Mouse (Mus musculus) thymus, adult 2 months (tissue): Measurements from ENCODE around the gene Zfp385a. TPM values are rescaled to one million over a fixed set of nuclear protein-coding genes. Genes with fewer than 3 reads are reported as not detected.
A peak's percentile ranks its signal among the peaks of the same experiment; 100 is the strongest.

ENCODE experiments used
- DNase-seq: peaks from one replicate; pipeline ENCODE4 v3.0.0; 2021
- H3K27ac ChIP-seq: fragments of 200-500 bp; 2 replicates; pipeline ENCODE4 v1.5.1; 2012; ENCODE audit warnings: low read length, control low read depth; ENCODE audit not compliant: control insufficient read depth, insufficient read depth
- H3K27me3 ChIP-seq: fragments of 200-500 bp; 2 replicates; pipeline ENCODE4 v1.6.1; 2012; ENCODE audit warnings: mild to moderate bottlenecking, low read length, moderate library complexity, mixed read lengths; ENCODE audit not compliant: control insufficient read depth, insufficient read depth
- H3K36me3 ChIP-seq: fragments of 200-500 bp; 2 replicates; pipeline ENCODE4 v1.6.1; 2012; ENCODE audit warnings: mild to moderate bottlenecking, low read length, moderate library complexity; ENCODE audit not compliant: control insufficient read depth, insufficient read depth
- H3K4me1 ChIP-seq: fragments of 200-500 bp; replicated peaks from 2 replicates; pipeline ENCODE4 v1.6.1; 2012; ENCODE audit warnings: low read length; ENCODE audit not compliant: control insufficient read depth, insufficient read depth
- H3K4me3 ChIP-seq: fragments of 200-500 bp; 2 replicates; pipeline ENCODE4 v1.5.1; 2012; ENCODE audit warnings: mild to moderate bottlenecking, low read length, control low read depth, moderate library complexity; ENCODE audit not compliant: control insufficient read depth, insufficient read depth
- CTCF ChIP-seq: fragments of 200-500 bp; IDR thresholded peaks from 2 replicates; pipeline ENCODE4 v1.5.1; 2012; ENCODE audit warnings: mild to moderate bottlenecking, control low read depth, low read length, moderate library complexity, borderline replicate concordance; ENCODE audit not compliant: control insufficient read depth, poor library complexity, insufficient read depth; ENCODE audit errors: extremely low read depth
- POLR2A ChIP-seq: fragments of 200-500 bp; IDR thresholded peaks from 2 replicates; pipeline ENCODE4 v1.6.1; 2012; ENCODE audit warnings: mild to moderate bottlenecking, low read length, control low read depth, moderate library complexity; ENCODE audit not compliant: control insufficient read depth, poor library complexity, insufficient read depth; ENCODE audit errors: extremely low read depth
- WGBS: fragments of 180-500 bp; shearing (Covaris S2); methylation state at CpG from one replicate; pipeline ENCODE4 v1.1.7; 2018; 5-methylcytosine and 5-hydroxymethylcytosine counted together
- polyA plus RNA-seq: library from polyadenylated mRNA; depleted of rRNA; stranded (reverse); fragments of >200 nt; gene quantifications from 2 replicates; pipeline ENCODE4 v1.2.3, GENCODE M21; 2012

Zfp385a gene
- polyA plus RNA-seq, 1 experiment: 18.6 TPM

DNA sequence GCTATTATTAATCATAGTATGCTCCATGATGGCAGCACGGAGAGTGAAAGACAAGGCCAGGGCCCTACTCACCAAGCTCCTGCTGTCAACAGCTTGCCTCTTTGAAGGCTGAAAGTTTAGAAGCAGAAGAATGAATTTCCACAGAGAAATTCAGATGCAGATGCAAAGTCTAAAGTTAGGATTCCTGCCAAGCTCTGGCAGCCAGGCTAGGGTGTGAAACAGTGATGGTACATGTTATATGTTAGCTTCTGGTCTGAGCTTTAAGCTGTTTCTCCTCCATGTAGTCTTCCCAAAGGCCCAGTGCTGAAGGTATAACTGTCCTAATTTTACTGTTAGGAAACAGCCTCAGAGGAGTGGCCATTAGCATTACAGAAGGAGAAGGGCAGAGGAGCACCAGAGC is 29.2 kb upstream of the Zfp385a start:
- no peak for DNase-seq
- 93% methylated on average over 1 of the region's 1 CpGs for WGBS
- Histone ChIP-seq H3K27me3 (no peaks in the 10 kb centered on the region; the same call in 1 of the 2 replicates), H3K4me1 (peaks cover 13% of the 10 kb centered on the region), H3K27ac (no peak overlapping the region), H3K36me3 (no peaks in the 10 kb centered on the region), H3K4me3 (no peak overlapping the region)
- TF ChIP-seq POLR2A: no peak
- no peak for TF ChIP-seq CTCF

DNA sequence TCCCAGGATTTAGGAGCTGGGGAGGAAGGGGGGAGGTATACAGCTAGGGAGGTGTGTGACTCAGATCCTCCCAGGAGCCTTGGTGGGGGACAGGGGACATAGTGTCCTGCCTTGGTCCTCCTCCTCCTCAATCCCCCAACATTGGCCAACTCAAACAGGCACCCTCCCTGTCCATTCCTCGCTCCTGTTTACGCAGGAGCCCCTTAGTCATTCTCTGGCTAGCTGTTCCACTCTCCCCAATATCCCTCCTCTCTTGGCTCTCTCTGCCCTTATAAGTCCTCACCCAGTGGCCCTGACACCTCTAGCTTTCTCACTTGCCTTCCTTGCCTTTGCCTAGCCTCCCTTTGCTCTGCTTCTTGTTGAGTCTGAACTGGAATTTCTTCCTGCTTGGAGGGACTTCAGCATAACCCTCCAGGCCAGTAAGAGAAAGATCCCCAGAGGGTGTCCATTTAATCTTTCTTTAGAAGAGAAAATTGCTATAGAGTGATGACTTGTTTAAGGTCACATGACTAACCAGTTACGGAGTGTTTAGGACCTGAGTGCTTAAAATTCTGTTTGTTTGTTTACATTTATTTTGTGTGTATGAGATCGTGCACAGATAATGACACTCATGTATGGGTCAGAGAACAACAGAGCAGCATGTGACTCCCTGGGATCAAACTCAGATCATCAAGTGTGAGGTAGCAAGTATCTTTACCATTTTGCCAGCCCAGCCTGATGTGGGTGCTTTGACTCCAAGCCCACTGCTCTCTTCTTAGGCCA is 28.5 kb upstream of the Zfp385a start:
- DNase-seq: no peak
- peaks cover 14% of the 10 kb centered on the region for H3K4me1 ChIP-seq
- H3K4me3 ChIP-seq: no peak overlapping the region
- no peaks in the 10 kb centered on the region for H3K36me3 ChIP-seq
- H3K27ac ChIP-seq: no peak overlapping the region
- H3K27me3 ChIP-seq: no peaks in the 10 kb centered on the region; the same call in 1 of the 2 replicates
- 95% methylated on average over 4 of the region's 4 CpGs for WGBS
- TF ChIP-seq POLR2A (no peak), CTCF (no peak)

DNA sequence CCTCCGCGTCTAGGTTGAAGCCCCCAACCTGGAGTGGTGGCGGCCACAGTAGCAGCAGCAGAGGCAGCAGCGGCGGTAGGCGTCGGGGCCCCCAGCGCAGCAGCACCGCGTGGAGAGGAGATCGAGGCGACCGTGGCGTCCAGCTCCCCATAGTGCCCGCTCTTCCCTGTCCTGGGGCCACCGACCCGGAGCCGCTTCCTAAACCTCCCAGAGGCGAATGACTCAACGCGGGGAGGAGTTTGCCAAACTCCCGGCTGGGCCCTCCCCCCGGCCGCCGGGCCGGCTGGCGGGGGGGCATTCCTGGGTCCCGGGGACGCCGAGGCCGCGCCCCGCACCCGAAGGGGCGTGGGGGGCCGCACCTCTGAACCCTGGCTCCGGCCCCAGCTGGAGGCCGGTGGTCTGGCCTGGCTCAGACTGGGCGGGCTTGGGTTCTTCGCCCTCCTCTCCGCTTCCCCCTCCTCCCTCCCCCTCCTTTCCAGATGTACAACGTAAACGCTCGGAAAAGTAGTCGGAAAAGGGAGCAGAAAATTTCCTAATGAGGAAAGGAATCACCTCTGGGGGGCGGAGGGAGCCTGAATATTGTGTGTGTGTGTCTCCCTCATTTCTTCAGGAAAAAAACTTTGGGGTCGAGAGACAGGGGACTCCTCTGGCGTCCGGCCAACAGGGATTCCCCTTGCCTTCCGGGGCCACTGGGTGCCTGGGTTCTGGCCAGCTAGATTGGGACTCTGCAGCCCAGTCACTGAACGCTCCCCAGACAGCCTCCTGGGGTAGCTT is 26.7 kb upstream of the Zfp385a start, which contains the start of gene Itga5:
Gene Itga5, minus strand, starts transcription at position 388 of the 774 bp plus-strand sequence.
- WGBS: 3% methylated on average over 51 of the region's 51 CpGs
- Histone ChIP-seq H3K27me3 (no peaks in the 10 kb centered on the region; the same call in 1 of the 2 replicates), H3K4me1 (peaks cover 16% of the 10 kb centered on the region), H3K4me3 (peak within 1 kb of the TSS; percentile 76), H3K36me3 (no peaks in the 10 kb centered on the region), H3K27ac (peak within 1 kb of the TSS; percentile 63; the same call in 1 of the 2 replicates)
- TF ChIP-seq CTCF (no peak), POLR2A (no peak)
- DNase-seq: no peak

DNA sequence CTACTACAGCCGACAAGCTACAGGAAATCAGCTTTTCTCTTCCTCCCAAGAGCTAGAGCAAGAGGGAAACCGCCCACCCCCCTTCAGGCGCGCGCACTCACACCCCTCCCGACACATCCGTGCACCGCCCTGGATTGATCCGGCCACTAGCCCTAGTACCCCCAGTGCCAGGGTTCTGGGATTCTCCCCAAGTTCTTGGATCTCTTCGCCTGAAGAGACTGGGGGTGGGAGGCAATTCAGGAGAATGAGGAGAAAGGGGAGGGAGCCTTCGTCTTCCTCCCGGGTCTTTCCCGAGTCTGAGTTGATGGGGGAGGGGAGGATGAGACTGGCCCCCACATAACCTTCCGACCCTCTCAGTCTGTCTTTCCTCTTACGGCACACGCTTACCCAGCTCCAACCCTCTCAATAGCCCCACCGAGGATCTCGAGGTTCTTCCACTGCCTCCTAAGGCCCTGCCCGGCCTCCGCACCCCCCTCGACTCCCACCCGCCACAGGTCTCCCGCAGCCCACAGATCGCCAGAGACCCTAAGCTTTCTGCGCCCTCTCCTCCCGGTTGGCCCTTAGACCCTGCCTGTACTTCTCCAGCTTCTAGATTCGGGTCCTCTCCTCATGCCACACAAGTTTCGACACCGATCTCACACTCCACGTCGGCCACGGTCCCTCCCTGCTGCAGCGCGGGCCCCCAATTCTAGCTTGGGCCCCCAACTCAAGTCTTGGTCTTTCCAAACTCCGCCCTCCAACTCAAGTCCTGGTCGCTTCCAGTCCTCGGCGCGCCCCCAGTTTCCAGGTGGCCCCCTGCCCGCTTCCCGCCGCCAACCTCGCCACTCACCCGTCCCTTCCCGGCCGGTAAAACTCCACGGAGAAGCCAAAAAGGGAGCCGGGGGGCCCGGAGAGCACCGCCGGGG is 25.8 kb upstream of the Zfp385a start:
- Histone ChIP-seq H3K4me1 (peaks cover 22% of the 10 kb centered on the region), H3K36me3 (no peaks in the 10 kb centered on the region), H3K27ac (peak overlapping the region; percentile 63; the same call in 1 of the 2 replicates), H3K4me3 (peak overlapping the region; percentile 76), H3K27me3 (no peaks in the 10 kb centered on the region; the same call in 1 of the 2 replicates)
- TF ChIP-seq POLR2A (peak; percentile 24; the same call in 1 of the 2 replicates), CTCF (no peak)
- under 1% methylated on average over 51 of the region's 51 CpGs for WGBS
- peak; percentile 71 for DNase-seq

DNA sequence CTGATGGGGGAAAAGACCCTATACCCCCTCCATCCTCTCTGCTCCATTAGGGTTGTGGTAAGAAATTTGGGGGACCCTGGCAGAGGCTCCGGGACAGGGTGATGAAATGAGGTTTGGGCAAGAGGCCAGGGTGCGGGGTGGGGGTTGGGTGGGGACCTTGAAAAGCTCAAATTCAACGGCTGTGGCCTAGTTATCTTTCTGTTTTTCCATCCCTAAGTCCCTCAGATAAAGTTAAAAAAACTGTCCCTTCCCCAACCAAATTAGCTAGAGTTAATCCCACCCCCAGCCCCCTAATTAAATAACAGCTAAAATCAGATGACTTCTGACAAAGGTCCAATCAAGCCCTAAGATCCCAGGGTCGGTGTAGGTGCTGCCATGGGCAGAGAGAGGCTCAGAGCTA is 24.9 kb upstream of the Zfp385a start:
- WGBS: 23% methylated on average over 4 of the region's 4 CpGs
- Histone ChIP-seq H3K4me3 (peak overlapping the region; percentile 12; the same call in 1 of the 2 replicates), H3K4me1 (peaks cover 22% of the 10 kb centered on the region), H3K27me3 (no peaks in the 10 kb centered on the region; the same call in 1 of the 2 replicates), H3K36me3 (no peaks in the 10 kb centered on the region), H3K27ac (peak overlapping the region; percentile 73)
- TF ChIP-seq CTCF: no peak
- no peak for TF ChIP-seq POLR2A
- DNase-seq: no peak

DNA sequence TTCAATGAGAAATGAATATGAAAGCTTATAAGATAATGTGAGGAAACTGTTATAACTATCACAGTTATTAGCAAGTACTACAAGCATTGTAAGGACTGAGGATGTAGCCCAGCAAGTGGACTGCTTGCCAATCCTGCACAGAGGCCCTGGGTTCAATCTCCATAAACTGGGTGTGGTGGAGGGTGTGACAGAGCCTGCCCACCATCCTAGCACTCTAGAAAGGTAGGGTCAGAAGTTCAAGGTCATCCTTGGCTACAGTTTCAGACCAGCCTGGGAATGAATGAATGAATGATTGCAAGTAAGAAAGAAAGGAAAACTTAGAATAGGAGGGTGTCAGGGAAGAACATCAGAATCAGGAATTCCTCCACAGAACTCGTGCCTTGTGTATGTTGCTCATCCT is 23.9 kb upstream of the Zfp385a start:
- 65% methylated on average over 1 of the region's 1 CpGs for WGBS
- Histone ChIP-seq H3K4me1 (peaks cover 22% of the 10 kb centered on the region), H3K4me3 (no peak overlapping the region), H3K27ac (no peak overlapping the region), H3K36me3 (no peaks in the 10 kb centered on the region), H3K27me3 (no peaks in the 10 kb centered on the region; the same call in 1 of the 2 replicates)
- TF ChIP-seq CTCF (no peak), POLR2A (no peak)
- DNase-seq: no peak
